Mouse (Mus musculus): ENCODE measurements around the gene Sesn2.
"Not testable (repeated sequence)": the region's sequence is repeated elsewhere in the genome, so short reads cannot be mapped to it uniquely, and the experiment has no call there.

The Sesn2 gene

GRCm38 (mm10) chr4:132482104-132482503, 28.2 kb downstream of the Sesn2 start:
- DNase-seq (ENCODE audit: low read depth, low spot score) = not testable (repeated sequence)

DNA sequence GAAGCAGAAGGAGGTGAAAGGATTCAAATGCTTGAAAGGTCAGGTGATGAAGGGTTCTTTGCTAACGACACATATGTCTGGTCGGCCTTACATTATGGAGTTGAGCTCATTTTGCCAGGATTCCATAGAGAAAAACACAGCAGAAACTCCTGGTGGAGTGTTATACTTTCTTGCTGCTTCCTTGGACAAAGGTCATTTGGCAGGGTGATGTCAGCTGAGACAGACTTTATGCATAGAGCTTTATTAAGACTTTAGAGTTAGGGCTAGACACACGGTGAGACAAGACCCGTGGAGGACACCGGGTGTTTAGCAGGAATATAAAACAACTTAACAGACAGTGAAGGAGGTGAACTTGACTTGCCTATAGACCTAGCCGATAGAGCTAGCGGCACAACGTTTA, 32.5 kb downstream of the Sesn2 start:
- no peak for DNase-seq (ENCODE audit: low read depth, low spot score)

DNA sequence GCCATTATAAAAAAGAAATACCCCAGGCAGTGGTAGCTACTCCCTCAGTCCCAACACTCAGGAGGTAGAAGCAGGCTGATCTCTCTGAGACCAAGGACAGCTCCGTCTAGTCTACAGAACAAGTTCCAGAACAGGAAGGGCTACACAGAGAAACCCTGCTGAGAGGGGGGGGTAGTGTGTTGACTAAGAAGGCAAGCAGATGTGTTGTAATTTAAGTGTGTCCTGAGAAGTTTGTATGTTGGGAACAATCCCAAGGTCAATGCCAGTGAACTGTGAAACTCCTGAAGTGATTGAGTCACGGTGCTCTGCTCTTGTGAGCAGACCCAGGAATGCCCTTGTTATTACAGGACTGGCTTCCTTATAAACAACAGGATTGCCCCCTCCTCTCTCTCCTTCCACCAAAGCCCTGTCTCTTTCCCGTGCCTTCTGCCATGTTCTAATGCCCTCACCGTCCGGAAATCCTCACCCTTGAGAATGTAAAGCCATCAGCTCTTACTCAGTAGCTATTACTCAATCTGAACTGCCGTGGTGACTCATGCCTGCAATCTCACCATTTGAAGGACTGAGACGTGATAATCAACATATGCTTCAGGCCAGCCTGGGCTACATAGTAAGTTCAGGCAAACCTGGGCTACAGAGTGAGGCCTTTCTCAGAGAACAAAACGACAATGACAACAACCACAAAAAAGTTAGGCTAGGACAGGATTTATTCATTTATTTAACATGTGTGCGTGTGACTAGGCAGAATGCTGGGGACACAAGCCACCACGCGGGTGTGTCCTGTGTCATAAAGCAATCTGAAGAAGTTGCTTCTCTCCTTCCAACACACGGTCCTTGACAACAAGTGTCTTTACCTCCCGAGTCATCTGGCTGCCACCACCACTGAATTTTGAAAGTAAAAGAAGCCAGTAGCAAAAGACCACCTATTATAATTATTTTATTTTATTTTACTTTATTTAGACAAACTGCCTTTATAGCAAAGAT, 34.1 kb downstream of the Sesn2 start:
- DNase-seq (ENCODE audit: low read depth, low spot score) = no peak

DNA sequence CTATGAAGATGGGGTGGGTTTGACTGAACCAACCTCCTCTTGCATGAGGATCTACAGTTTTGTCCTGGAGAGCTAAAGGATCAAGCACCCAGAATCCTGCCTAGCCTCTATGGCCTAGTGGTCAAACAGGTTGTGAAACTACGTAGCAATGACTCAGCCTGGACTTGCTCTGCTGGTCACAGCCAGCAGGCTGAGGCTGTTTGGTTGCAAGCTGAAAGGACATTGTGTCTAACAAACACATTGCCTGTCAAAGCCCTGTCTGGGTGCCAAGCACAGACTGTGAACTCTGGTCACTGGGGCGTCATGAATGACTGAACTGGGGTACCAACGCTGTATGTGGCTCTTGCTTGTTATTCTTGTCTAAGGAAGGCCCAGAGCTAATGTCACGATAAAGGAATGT, 35.7 kb downstream of the Sesn2 start:
- no peak for DNase-seq (ENCODE audit: low read depth, low spot score)

DNA sequence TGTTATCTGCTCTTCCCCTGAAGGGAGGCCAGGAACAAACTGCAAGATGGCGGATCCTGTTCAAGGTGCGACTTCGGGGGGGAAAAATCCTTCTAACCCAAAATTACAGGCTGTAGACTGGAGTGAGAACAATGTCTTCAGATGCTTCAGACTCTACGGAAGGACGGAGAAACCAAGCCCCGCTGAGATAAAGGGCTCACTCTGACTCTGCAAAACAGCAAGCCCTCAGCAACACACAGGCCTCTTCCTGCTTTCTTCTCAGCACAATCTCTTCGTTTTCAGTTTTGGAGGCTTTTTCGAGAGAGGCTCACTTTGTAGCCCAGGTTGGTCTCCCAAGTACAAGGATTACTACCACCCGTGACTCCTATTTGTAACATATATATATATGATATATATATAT, 36.9 kb downstream of the Sesn2 start:
- no peak for DNase-seq (ENCODE audit: low read depth, low spot score)

DNA sequence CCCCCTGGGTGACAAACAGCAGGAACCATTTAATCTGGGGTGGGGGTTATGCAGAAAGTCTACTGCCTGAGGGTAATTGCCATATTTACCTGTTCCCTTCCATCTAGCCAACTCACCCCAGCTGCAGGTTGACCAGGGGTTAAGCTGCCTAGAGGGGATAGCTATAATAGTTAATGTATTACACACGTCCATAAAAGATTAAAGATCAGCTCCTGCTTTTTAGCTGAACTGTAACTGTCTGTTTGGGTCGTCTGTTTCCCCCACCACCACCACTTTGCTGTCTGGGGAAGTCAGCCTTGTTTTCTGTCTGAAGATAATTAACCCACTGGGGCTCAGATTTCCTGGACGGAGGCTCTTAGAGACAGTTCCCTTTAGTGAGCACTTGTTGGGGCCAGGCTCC, 40.4 kb downstream of the Sesn2 start:
- DNase-seq (ENCODE audit: low read depth, low spot score) = no peak

- no peak for DNase-seq (ENCODE audit: low read depth, low spot score)
Measured at GRCm38 (mm10) chr4:132464255-132464613, 46.1 kb downstream of the Sesn2 start.

GRCm38 (mm10) chr4:132463430-132464254, 46.7 kb downstream of the Sesn2 start, which contains the start of gene Med18:
Gene Med18, minus strand, starts transcription at chr4:132463921.
- DNase-seq (ENCODE audit: low read depth, low spot score) = peak; percentile 92

DNA sequence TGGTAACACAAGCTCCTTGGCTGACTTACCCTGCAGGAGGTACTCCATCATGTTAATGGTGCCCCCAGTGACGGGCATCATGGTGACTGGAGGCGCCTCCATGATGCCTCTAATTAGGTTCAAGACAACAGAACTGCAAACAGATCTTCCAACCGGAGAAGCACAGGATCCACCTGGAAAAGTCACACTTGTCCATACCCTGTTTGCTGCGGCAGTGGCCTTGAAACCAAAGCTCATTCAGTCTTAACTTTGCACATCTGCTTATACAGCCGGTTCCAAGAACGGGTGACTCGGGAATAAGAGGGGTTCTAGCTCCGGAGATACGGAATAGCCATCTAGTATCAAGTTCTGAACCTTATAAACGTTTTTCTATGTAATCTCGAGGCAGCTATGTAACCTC, 47.5 kb downstream of the Sesn2 start:
- no peak for DNase-seq (ENCODE audit: low read depth, low spot score)

- no peak for DNase-seq (ENCODE audit: low read depth, low spot score)
Measured at GRCm38 (mm10) chr4:132460225-132460624, 50.1 kb downstream of the Sesn2 start.

GRCm38 (mm10) chr4:132455561-132455960, 54.7 kb downstream of the Sesn2 start:
- no peak for DNase-seq (ENCODE audit: low read depth, low spot score)

DNA sequence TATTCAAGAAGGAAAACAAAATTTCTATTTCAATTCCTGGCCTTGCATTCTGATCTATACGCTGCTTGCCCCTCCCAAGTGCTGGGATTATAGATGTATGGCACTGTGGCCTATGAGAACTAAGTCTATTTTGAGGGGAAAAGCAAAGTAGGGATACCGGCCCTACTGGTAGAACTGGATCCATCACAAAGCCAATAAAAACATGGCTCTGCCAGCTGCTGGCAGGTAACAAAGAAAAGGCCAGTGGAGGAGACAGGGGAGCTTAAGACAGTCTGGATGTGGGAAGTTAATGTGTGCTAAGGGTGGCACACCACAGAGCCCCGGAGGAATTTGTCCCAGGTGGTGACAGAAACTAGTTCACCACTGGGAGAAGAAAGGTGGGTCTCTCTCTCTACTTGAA, 55.2 kb downstream of the Sesn2 start:
- no peak for DNase-seq (ENCODE audit: low read depth, low spot score)

- no peak for DNase-seq (ENCODE audit: low read depth, low spot score)
Measured at GRCm38 (mm10) chr4:132454216-132454615, 56.1 kb downstream of the Sesn2 start.

- no peak for DNase-seq (ENCODE audit: low read depth, low spot score)
Measured at GRCm38 (mm10) chr4:132449778-132450177, 60.5 kb downstream of the Sesn2 start.

- DNase-seq (ENCODE audit: low read depth, low spot score) = no peak
Measured at GRCm38 (mm10) chr4:132446105-132446504, 64.2 kb downstream of the Sesn2 start.

- no peak for DNase-seq (ENCODE audit: low read depth, low spot score)
Measured at GRCm38 (mm10) chr4:132444516-132444915, 65.8 kb downstream of the Sesn2 start.
